Mouse (Mus musculus): ENCODE data around the gene Tll2.

DNA sequence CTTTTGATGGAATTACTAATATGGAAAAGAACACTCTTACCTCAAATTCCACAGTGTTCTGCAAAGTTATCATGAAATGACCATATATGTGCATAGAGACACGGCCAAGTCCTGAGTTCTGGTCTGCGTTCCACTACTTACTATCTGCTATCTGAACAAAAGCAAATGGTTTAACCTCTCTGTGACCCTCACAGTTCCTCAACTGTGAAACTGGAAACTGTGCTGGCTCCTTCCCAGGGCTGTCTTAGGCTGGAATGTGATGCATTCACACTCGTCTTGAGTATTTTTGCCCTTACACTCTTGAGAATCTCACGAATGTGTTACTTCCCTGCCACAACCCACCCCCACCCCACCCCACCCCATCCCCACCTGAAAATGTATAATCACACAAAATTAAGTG lies 42.3 kb upstream of the Tll2 start:
- TF ChIP-seq POLR2A (IDR thresholded peaks at IDR 0.05; ENCODE audit: low read depth, low read length) (no peak), CTCF (IDR thresholded peaks at IDR 0.05; ENCODE audit: borderline replicate concordance, insufficient read depth, low read length) (no peak)
